Mouse (Mus musculus) forebrain, embryonic 14.5 days (tissue): ENCODE measurements at regions not wholly inside any gene's neighbourhood (a gene's known extent, or its start where the extent isn't known, plus 50 kb on each side); places are given as distances from the start of the nearest gene placed in this dataset.

Experiments used
- ATAC-seq: fragments of 200-750 bp; cut with Nextera tagmentation; 2 replicates; pipeline ENCODE4 v1.8.0; 2017; ENCODE audit warnings: mild to moderate bottlenecking, moderate library complexity
- DNase-seq: peaks from one replicate; pipeline ENCODE4 v3.0.0-alpha.2; 2015; ENCODE audit warnings: low spot score
- H3K27ac ChIP-seq: fragments of 300-500 bp; sonication (generic); 2 replicates; pipeline ENCODE4 v1.5.1; 2014; ENCODE audit warnings: low read depth, mild to moderate bottlenecking, control low read depth, low read length, moderate library complexity
- H3K27me3 ChIP-seq: fragments of 300-500 bp; sonication (generic); replicated peaks from 2 replicates; pipeline ENCODE4 v1.6.1; 2014; ENCODE audit warnings: low read length, control low read depth, mixed read lengths; ENCODE audit not compliant: control insufficient read depth, insufficient read depth
- H3K36me3 ChIP-seq: fragments of 300-500 bp; sonication (generic); 2 replicates; pipeline ENCODE4 v1.6.1; 2014; ENCODE audit warnings: low read length, control low read depth; ENCODE audit not compliant: control insufficient read depth, insufficient read depth
- H3K4me1 ChIP-seq: fragments of 300-500 bp; sonication (generic); 2 replicates; pipeline ENCODE4 v1.6.1; 2014; ENCODE audit warnings: antibody characterized with exemption, low read length, control low read depth; ENCODE audit not compliant: control insufficient read depth, insufficient read depth
- H3K4me2 ChIP-seq: fragments of 300-500 bp; sonication (generic); 2 replicates; pipeline ENCODE4 v1.6.1; 2014; ENCODE audit warnings: mild to moderate bottlenecking, control low read depth, low read length
- H3K4me3 ChIP-seq: fragments of 300-500 bp; sonication (generic); 2 replicates; pipeline ENCODE4 v1.5.1; 2014; ENCODE audit warnings: low read depth, low read length, control low read depth
- H3K9ac ChIP-seq: fragments of 300-500 bp; sonication (generic); 2 replicates; pipeline ENCODE4 v1.6.1; 2014; ENCODE audit warnings: mild to moderate bottlenecking, low read length, control low read depth, moderate library complexity
- H3K9me3 ChIP-seq: fragments of 300-500 bp; sonication (generic); replicated peaks from 2 replicates; pipeline ENCODE4 v1.6.1; 2016; ENCODE audit warnings: low read length, control low read depth, mixed read lengths; ENCODE audit not compliant: control insufficient read depth
- WGBS: fragments of 180-500 bp; shearing (Covaris S2); extraction: QIAGEN DNeasy Blood & Tissue Kit; methylation state at CpG from one replicate; pipeline ENCODE4 v1.1.7; 2014; 5-methylcytosine and 5-hydroxymethylcytosine counted together

GRCm38 (mm10) chrX:118320123-118320522 lies 106.9 kb upstream of the Tgif2lx2 start:
- Histone ChIP-seq H3K27me3 (no peaks in the 10 kb centered on the region), H3K4me3 (no peak overlapping the region), H3K4me2 (no peak overlapping the region), H3K9ac (no peak overlapping the region), H3K36me3 (no peaks in the 10 kb centered on the region), H3K27ac (no peak overlapping the region), H3K9me3 (no peaks in the 10 kb centered on the region), H3K4me1 (no peaks in the 10 kb centered on the region)
- ATAC-seq = no peak
- WGBS = 36% methylated on average over 2 of the region's 2 CpGs
- peak; percentile 5 for DNase-seq

GRCm38 (mm10) chrX:118356888-118357287 lies 70.1 kb upstream of the Tgif2lx2 start:
- Histone ChIP-seq H3K36me3 (no peaks in the 10 kb centered on the region), H3K27ac (no peak overlapping the region), H3K9me3 (no peaks in the 10 kb centered on the region), H3K4me3 (no peak overlapping the region), H3K4me2 (no peak overlapping the region), H3K27me3 (no peaks in the 10 kb centered on the region), H3K9ac (no peak overlapping the region), H3K4me1 (no peaks in the 10 kb centered on the region)
- DNase-seq = no peak
- no peak for ATAC-seq
